ENCODE assay signal across 8 mouse cellular contexts in the genomic region with DNA sequence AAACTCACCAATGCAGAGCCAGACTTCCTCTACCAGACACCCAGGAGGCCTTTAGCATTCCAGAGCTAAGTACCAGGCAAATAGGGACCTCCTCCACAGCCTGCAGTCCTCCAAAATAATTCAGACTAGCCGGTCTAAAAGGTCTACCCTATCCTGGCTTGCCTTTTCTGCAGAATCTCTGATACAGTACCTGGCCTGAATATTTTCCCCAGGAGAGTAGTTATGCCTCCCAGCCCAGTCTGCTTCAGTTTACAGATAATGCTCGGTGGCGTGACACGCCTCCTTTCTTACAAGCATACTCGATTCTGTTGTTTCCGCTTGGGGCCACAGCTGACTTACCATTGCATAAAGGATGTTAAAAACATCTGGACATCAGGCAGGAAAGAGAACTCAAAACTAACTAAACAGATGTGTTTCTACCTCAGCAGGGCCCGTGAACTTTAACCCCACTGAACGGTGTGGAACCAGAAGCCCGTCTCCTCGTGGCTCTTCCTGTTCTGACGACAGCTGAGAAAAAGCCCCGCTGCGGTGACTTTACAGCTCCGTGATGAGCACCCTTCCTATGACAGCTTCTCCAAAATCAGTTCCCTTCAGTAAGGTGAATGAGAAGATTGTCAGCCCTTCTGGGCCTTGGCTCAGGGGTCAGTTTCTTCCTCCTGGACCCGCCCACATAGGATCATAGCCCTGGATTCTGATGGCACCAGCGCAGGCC. TPM values are rescaled to one million over a fixed set of nuclear protein-coding genes. Genes with fewer than 3 reads are reported as not detected.
DNase-seq lines count a peak whose midpoint lies in the region; ATAC-seq and TF ChIP-seq lines count a peak whose summit lies in the region.

No protein-coding gene starts in this region.

- peak overlapping the region; percentile 57 for H3K9ac ChIP-seq in MEL (ENCODE audit: control insufficient read depth, low read depth, low read length, poor library complexity, severe bottlenecking)
- H3K9ac ChIP-seq in embryonic facial prominence, embryonic 12.5 days, result no peak overlapping the region
- 0 out of 2 replicates have a peak overlapping the region, but pooled peaks have one; percentile 13 for H3K9ac ChIP-seq in lung, embryonic 16.5 days (ENCODE audit: low read length)

- ATAC-seq in embryonic facial prominence, embryonic 12.5 days (ENCODE audit: insufficient number of reproducible peaks, insufficient read depth, low FRiP score, low TSS enrichment), result 0 out of 2 replicates have a peak, but pooled peaks have one; percentile 35
- ATAC-seq in inflammation-experienced regulatory T-cells, adult 6 months, result peak; percentile 91
- peak; percentile 53 for ATAC-seq in lung, embryonic 16.5 days (ENCODE audit: low read depth)

- WGBS in embryonic facial prominence, embryonic 12.5 days, result 22% methylated on average over 16 of the region's 16 CpGs
- WGBS in lung, embryonic 16.5 days, result 35% methylated on average over 16 of the region's 16 CpGs

- no peak; a peak in 1 of 6 replicates for TF ChIP-seq CTCF in MEL (IDR thresholded peaks at IDR 0.05 in 2 of 3, conservative IDR thresholded peaks at IDR 0.05 in 1 of 3; ENCODE audit: control insufficient read depth in 1 of 3, insufficient read depth in 1 of 3, low read depth in 2 of 3, low read length in 3 of 3, poor library complexity in 1 of 3, severe bottlenecking in 1 of 3)
- no peak for TF ChIP-seq CTCF in layer of hippocampus, adult 2 months (conservative IDR thresholded peaks at IDR 0.05)

- peak overlapping the region; percentile 64 to 68 for H3K4me3 ChIP-seq in MEL (ENCODE audit: control insufficient read depth in 1 of 2, insufficient read depth in 1 of 2, low read depth in 2 of 2, low read length in 2 of 2)
- H3K4me3 ChIP-seq in embryonic facial prominence, embryonic 12.5 days, result no peak overlapping the region
- no peak overlapping the region for H3K4me3 ChIP-seq in lung, embryonic 16.5 days (ENCODE audit: low read length)
- no peak overlapping the region for H3K4me3 ChIP-seq in layer of hippocampus, adult 2 months

- peak overlapping the region; percentile 59 for H3K27ac ChIP-seq in MEL (ENCODE audit: control insufficient read depth, low read depth, low read length)
- peak overlapping the region; percentile 77 for H3K27ac ChIP-seq in embryonic facial prominence, embryonic 12.5 days
- peak overlapping the region; percentile 78 for H3K27ac ChIP-seq in lung, embryonic 16.5 days (ENCODE audit: low read length)
- no peak overlapping the region for H3K27ac ChIP-seq in layer of hippocampus, adult 2 months

- no peaks in the 10 kb centered on the region for H3K79me2 ChIP-seq in MEL (ENCODE audit: control insufficient read depth, insufficient read depth, low read length, poor library complexity)

- no peak for TF ChIP-seq POLR2A in MEL (IDR thresholded peaks at IDR 0.05; ENCODE audit: control insufficient read depth in 1 of 2, insufficient read depth in 1 of 2, low read depth in 1 of 2, low read length in 2 of 2, poor library complexity in 1 of 2)

- DNase-seq in MEL (ENCODE audit: low read depth, low spot score), result peak; percentile 78
- DNase-seq in thymus, postnatal 25 days, result peak; percentile 60
- DNase-seq in retina, postnatal 1 day, result no peak
- no peak for DNase-seq in cerebellum, postnatal 10 days
- no peak for DNase-seq in layer of hippocampus, adult 2 months (ENCODE audit: low spot score in 2 of 2)

- 0 out of 2 replicates have a peak overlapping the region, but pooled peaks have one; percentile 1 for H3K4me2 ChIP-seq in embryonic facial prominence, embryonic 12.5 days (replicated peaks)
- H3K4me2 ChIP-seq in lung, embryonic 16.5 days (ENCODE audit: low read depth, low read length), result peak overlapping the region; percentile 31; the same call in 1 of the 2 replicates

- no peaks in the 10 kb centered on the region for H3K9me3 ChIP-seq in MEL (replicated peaks; ENCODE audit: insufficient read depth, low read length)
- 0 out of 2 replicates have a peak, but pooled peaks cover 3% of the 10 kb centered on the region for H3K9me3 ChIP-seq in embryonic facial prominence, embryonic 12.5 days
- H3K9me3 ChIP-seq in lung, embryonic 16.5 days (ENCODE audit: control insufficient read depth, low read length), result no peaks in the 10 kb centered on the region

- H3K36me3 ChIP-seq in MEL (ENCODE audit: control insufficient read depth in 1 of 2, insufficient read depth in 2 of 2, low read length in 2 of 2), result peaks cover 0 to 18% of the 10 kb centered on the region in 2 experiments; a peak in 2 of 4 replicates
- H3K36me3 ChIP-seq in embryonic facial prominence, embryonic 12.5 days, result no peaks in the 10 kb centered on the region
- H3K36me3 ChIP-seq in lung, embryonic 16.5 days (ENCODE audit: control insufficient read depth, insufficient read depth, low read length), result no peaks in the 10 kb centered on the region

- TF ChIP-seq RAD21 in MEL (IDR thresholded peaks at IDR 0.05; ENCODE audit: low read depth, low read length), result no peak

- peaks cover 11 to 20% of the 10 kb centered on the region in 2 experiments for H3K4me1 ChIP-seq in MEL (ENCODE audit: control insufficient read depth in 1 of 2, insufficient read depth in 2 of 2, low read length in 2 of 2)
- peaks cover 39% of the 10 kb centered on the region for H3K4me1 ChIP-seq in embryonic facial prominence, embryonic 12.5 days
- H3K4me1 ChIP-seq in lung, embryonic 16.5 days (replicated peaks; ENCODE audit: control insufficient read depth, insufficient read depth, low read length), result peaks cover 25% of the 10 kb centered on the region

- H3K27me3 ChIP-seq in MEL (ENCODE audit: control insufficient read depth in 1 of 2, insufficient read depth in 2 of 2, low read length in 2 of 2), result no peaks in the 10 kb centered on the region
- H3K27me3 ChIP-seq in embryonic facial prominence, embryonic 12.5 days, result no peaks in the 10 kb centered on the region
- H3K27me3 ChIP-seq in lung, embryonic 16.5 days (ENCODE audit: control insufficient read depth, insufficient read depth, low read depth, low read length), result no peaks in the 10 kb centered on the region

- peak; percentile 28 to 56; a peak in 2 of 4 replicates for TF ChIP-seq EP300 in MEL (IDR thresholded peaks at IDR 0.05; ENCODE audit: low read depth in 1 of 2, low read length in 2 of 2)

TF ChIP-seq in MEL, 35 proteins besides CTCF, POLR2A, EP300 and RAD21:
- TF ChIP-seq ZKSCAN1 (IDR thresholded peaks at IDR 0.05; ENCODE audit: low read depth, low read length) (no peak), MAX (IDR thresholded peaks at IDR 0.05; ENCODE audit: low read length) (peak; percentile 73; the same call in 1 of the 2 replicates), USF1 (IDR thresholded peaks at IDR 0.05; ENCODE audit: low read depth, low read length) (peak; percentile 43; the same call in 1 of the 2 replicates), ZNF384 (IDR thresholded peaks at IDR 0.05; ENCODE audit: low read depth, low read length) (no peak), ZMIZ1 (IDR thresholded peaks at IDR 0.05; ENCODE audit: low read depth, low read length) (no peak), NELFE (IDR thresholded peaks at IDR 0.05; ENCODE audit: low read depth, low read length) (peak; percentile 40; the same call in 1 of the 2 replicates), JUND (IDR thresholded peaks at IDR 0.05; ENCODE audit: low read depth, low read length) (no peak), NRF1 (IDR thresholded peaks at IDR 0.05; ENCODE audit: insufficient read depth, low read depth, low read length, poor library complexity, severe bottlenecking) (no peak), SMC3 (IDR thresholded peaks at IDR 0.05; ENCODE audit: low read depth, low read length) (0 out of 2 replicates have a peak, but pooled peaks have one; percentile 8), SIN3A (IDR thresholded peaks at IDR 0.05; ENCODE audit: low read length) (peak; percentile 78), MAZ (IDR thresholded peaks at IDR 0.05; ENCODE audit: low read depth, low read length) (peak; percentile 70; the same call in 1 of the 2 replicates), HCFC1 (IDR thresholded peaks at IDR 0.05; ENCODE audit: low read depth, low read length) (peak; percentile 43; the same call in 1 of the 2 replicates), CHD1 (IDR thresholded peaks at IDR 0.05; ENCODE audit: low read depth, low read length) (no peak), MYC (IDR thresholded peaks at IDR 0.05; ENCODE audit: low read depth, low read length) (0 out of 2 replicates have a peak, but pooled peaks have one; percentile 38), MXI1 (IDR thresholded peaks at IDR 0.05; ENCODE audit: low read depth, low read length) (peak; percentile 79), RCOR1 (IDR thresholded peaks at IDR 0.05; ENCODE audit: low read depth, low read length) (peak; percentile 6; the same call in 1 of the 2 replicates), TCF12 (IDR thresholded peaks at IDR 0.05; ENCODE audit: low read depth, low read length) (peak; percentile 42; the same call in 1 of the 2 replicates), MAFK (IDR thresholded peaks at IDR 0.05; ENCODE audit: borderline replicate concordance, low read depth, low read length) (0 out of 2 replicates have a peak, but pooled peaks have one; percentile 34), BHLHE40 (IDR thresholded peaks at IDR 0.05; ENCODE audit: borderline replicate concordance, low read depth, low read length) (peak; percentile 31; the same call in 1 of the 2 replicates), E2F4 (IDR thresholded peaks at IDR 0.05; ENCODE audit: borderline replicate concordance, low read depth, low read length) (no peak), TBP (IDR thresholded peaks at IDR 0.05; ENCODE audit: low read depth, low read length) (no peak), MYB (IDR thresholded peaks at IDR 0.05; ENCODE audit: low read depth, low read length) (no peak; the same call in 1 of the 2 replicates), ETS1 (IDR thresholded peaks at IDR 0.05; ENCODE audit: low read depth, low read length) (peak; percentile 85), USF2 (IDR thresholded peaks at IDR 0.05; ENCODE audit: borderline replicate concordance in 1 of 2, insufficient read depth in 1 of 2, low read depth in 1 of 2, low read length in 2 of 2) (no peak), GABPA (IDR thresholded peaks at IDR 0.05; ENCODE audit: low read depth, low read length) (no peak)

RNA-seq across cellular contexts. Expression of a gene that starts 33.8 kb away (rescaled TPM):
- 5.2 and 7.8 TPM in 2 replicates for total RNA-seq in MEL (2012; rRNA removed)
- 10 to 100 TPM; 27.1 to 83.9 TPM for polyA plus RNA-seq in MEL (2012; ENCODE audit: insufficient read depth in 1 of 2, insufficient read length in 2 of 2, low read depth in 1 of 2, low replicate concordance in 2 of 2, missing spikeins in 1 of 2)
- polyA plus RNA-seq in embryonic facial prominence, embryonic 12.5 days (2016; fragmentation: Nextera tagmentation; extraction: Ambion mirVana), result 14.1 and 14.5 TPM in 2 replicates
- polyA plus RNA-seq in inflammation-experienced regulatory T-cells, adult 6 months (2017; shearing (Covaris generic)), result 100 to 1,000 TPM in 1 of 3 experiments, 10 to 100 TPM in 2; 61.5 to 101 (median 68.3) TPM
- polyA plus RNA-seq in lung, embryonic 16.5 days (2015; fragmentation: Nextera tagmentation; extraction: Ambion mirVana), result 9.4 and 12.6 TPM in 2 replicates
- 1 to 10 TPM; 8.1 to 10.0 TPM for total RNA-seq in layer of hippocampus, adult 2 months (2021)

Comparison
In these comparisons a context has a peak if more than half of its experiments do, and no peak if none do; other contexts are left out.
1. DNase-seq: peak in MEL (single experiment) and thymus, postnatal 25 days (single experiment); none in retina, postnatal 1 day (single experiment), cerebellum, postnatal 10 days (0 of 2) and layer of hippocampus, adult 2 months (0 of 2).
2. H3K4me3 ChIP-seq: peak in MEL (2 of 2); none in embryonic facial prominence, embryonic 12.5 days (single experiment), lung, embryonic 16.5 days (single experiment) and layer of hippocampus, adult 2 months (single experiment).
3. ATAC-seq: peak in every context shown above with its lines; median percentile 91 in inflammation-experienced regulatory T-cells, adult 6 months; 53 in lung, embryonic 16.5 days; 35 in embryonic facial prominence, embryonic 12.5 days.